Mouse (Mus musculus) heart, postnatal 0 days (tissue): Measurements from ENCODE around the gene Ubash3b.

Source experiments
- CTCF ChIP-seq: IDR thresholded peaks from 2 replicates; pipeline ENCODE4 v1.5.1; 2016; ENCODE audit warnings: antibody characterized with exemption, control low read depth, low read depth
- EP300 ChIP-seq: IDR thresholded peaks from 2 replicates; pipeline ENCODE4 v1.6.1; 2016; ENCODE audit warnings: antibody characterized with exemption, low read depth

- no peak for TF ChIP-seq CTCF
- no peak for TF ChIP-seq EP300
Measured at GRCm38 (mm10) chr9:41206717-41207116, 45.2 kb upstream of the Ubash3b start.
